Comparison of ENCODE assay signal across 20 mouse cellular contexts in genomic region chr14:8132789-8133188, GRCm38 (mm10). TPM values are rescaled to one million over a fixed set of nuclear protein-coding genes. Genes with fewer than 3 reads are reported as not detected.
DNase-seq lines count a peak whose midpoint lies in the region; ATAC-seq and TF ChIP-seq lines count a peak whose summit lies in the region.
"Had no signal": no experiment of that assay in that cellular context is flagged by ENCODE, and none has a peak within 500 bp of the region (broad histone marks: within the 10 kb centered on the region; RNA-seq: fewer than 3 reads in every experiment).

No protein-coding gene starts in this region.

- no peak overlapping the region for H3K4me2 ChIP-seq in liver, embryonic 12.5 days
- no peak overlapping the region for H3K4me2 ChIP-seq in hindbrain, embryonic 16.5 days (ENCODE audit: low read length)
- H3K4me2 ChIP-seq: forebrain, embryonic 12.5 days; heart, embryonic 11.5 days; liver, embryonic 13.5 days; neural tube, embryonic 13.5 days had no signal

- H3K9me3 ChIP-seq in liver, embryonic 12.5 days (replicated peaks) = no peaks in the 10 kb centered on the region
- H3K9me3 ChIP-seq in megakaryocyte, embryonic 14.5 days = no peaks in the 10 kb centered on the region
- no peaks in the 10 kb centered on the region for H3K9me3 ChIP-seq in hindbrain, embryonic 16.5 days (ENCODE audit: control insufficient read depth, low read length)
- H3K9me3 ChIP-seq: forebrain, embryonic 12.5 days; G1E; liver, embryonic 13.5 days; neural tube, embryonic 13.5 days had no signal

- H3K27me3 ChIP-seq in liver, adult 2 months (ENCODE audit: control insufficient read depth, insufficient read depth, low read length) = no peaks in the 10 kb centered on the region
- H3K27me3 ChIP-seq in liver, embryonic 12.5 days (replicated peaks) = no peaks in the 10 kb centered on the region
- H3K27me3 ChIP-seq in megakaryocyte, embryonic 14.5 days (replicated peaks) = no peaks in the 10 kb centered on the region
- no peaks in the 10 kb centered on the region for H3K27me3 ChIP-seq in hindbrain, embryonic 16.5 days (replicated peaks; ENCODE audit: control insufficient read depth, insufficient read depth, low read length)
- H3K27me3 ChIP-seq: forebrain, embryonic 12.5 days; liver, embryonic 13.5 days; neural tube, embryonic 13.5 days had no signal

- DNase-seq in liver, adult 2 months (ENCODE audit: extremely low read depth, low read depth, low spot score) = peak; percentile 14
- peak; percentile 34 for DNase-seq in 416B (ENCODE audit: low read depth)
- DNase-seq in ovary, postnatal 36 days (ENCODE audit: low spot score) = no peak
- DNase-seq in layer of hippocampus, adult 9-10 months (ENCODE audit: low spot score) = no peak
- DNase-seq: cerebellum, postnatal 25 days; gastrocnemius, postnatal 36 days; kidney, adult 8-10 months; kidney, postnatal 4 days; liver, embryonic 13.5 days; right cerebral cortex, postnatal 25 days; thymus, adult 18-20 months had no signal

- H3K4me1 ChIP-seq in liver, adult 2 months (ENCODE audit: control insufficient read depth, insufficient read depth, low read length) = no peaks in the 10 kb centered on the region; the same call in 1 of the 2 replicates
- peaks cover 7% of the 10 kb centered on the region; the same call in 1 of the 2 replicates for H3K4me1 ChIP-seq in liver, embryonic 12.5 days
- H3K4me1 ChIP-seq in bone marrow macrophage, adult 2 months (ENCODE audit: control insufficient read depth, insufficient read depth, low read length) = peaks cover 51% of the 10 kb centered on the region
- peaks cover 47% of the 10 kb centered on the region for H3K4me1 ChIP-seq in megakaryocyte, embryonic 14.5 days
- no peaks in the 10 kb centered on the region; the same call in 1 of the 2 replicates for H3K4me1 ChIP-seq in hindbrain, embryonic 16.5 days (ENCODE audit: control insufficient read depth, insufficient read depth, low read depth, low read length)
- H3K4me1 ChIP-seq: forebrain, embryonic 12.5 days; neural tube, embryonic 13.5 days had no signal

- no peak overlapping the region for H3K9ac ChIP-seq in liver, adult 2 months (ENCODE audit: low read depth, low read length)
- H3K9ac ChIP-seq in liver, embryonic 12.5 days = no peak overlapping the region
- H3K9ac ChIP-seq in hindbrain, embryonic 16.5 days (ENCODE audit: low read depth, low read length) = no peak overlapping the region
- H3K9ac ChIP-seq: forebrain, embryonic 12.5 days; liver, embryonic 13.5 days; neural tube, embryonic 13.5 days had no signal

- no peak for TF ChIP-seq CTCF in liver, adult 2 months (IDR thresholded peaks at IDR 0.05; ENCODE audit: low read depth, low read length)
- TF ChIP-seq CTCF in bone marrow macrophage, adult 2 months (IDR thresholded peaks at IDR 0.05; ENCODE audit: low read depth, low read length) = no peak

- no peaks in the 10 kb centered on the region; the same call in 1 of the 2 replicates for H3K79me2 ChIP-seq in liver, adult 2 months (ENCODE audit: control insufficient read depth, insufficient read depth, low read length)

- 86% methylated on average over 8 of the region's 8 CpGs for WGBS in liver, adult 2 months
- 50% methylated on average over 8 of the region's 8 CpGs for WGBS in liver, embryonic 12.5 days (ENCODE audit: insufficient replicate concordance)
- WGBS in hindbrain, embryonic 16.5 days = 83% methylated on average over 8 of the region's 8 CpGs

- H3K4me3 ChIP-seq in liver, adult 2 months (ENCODE audit: insufficient read depth, low read depth, low read length) = no peak overlapping the region
- H3K4me3 ChIP-seq in liver, embryonic 12.5 days = no peak overlapping the region
- H3K4me3 ChIP-seq in bone marrow macrophage, adult 2 months (ENCODE audit: insufficient read depth, low read length) = no peak overlapping the region
- peak overlapping the region; percentile 21 for H3K4me3 ChIP-seq in megakaryocyte, embryonic 14.5 days (replicated peaks)
- H3K4me3 ChIP-seq in hindbrain, embryonic 16.5 days (ENCODE audit: low read length) = no peak overlapping the region
- H3K4me3 ChIP-seq: forebrain, embryonic 12.5 days; liver, embryonic 13.5 days; neural tube, embryonic 13.5 days had no signal

- no peak for TF ChIP-seq POLR2A in liver, adult 2 months (IDR thresholded peaks at IDR 0.05; ENCODE audit: extremely low read depth, insufficient read depth, low read length)
- TF ChIP-seq POLR2A in bone marrow macrophage, adult 2 months (IDR thresholded peaks at IDR 0.05; ENCODE audit: borderline replicate concordance, low read depth, low read length) = no peak

- no peak for ATAC-seq in liver, embryonic 12.5 days
- ATAC-seq in hindbrain, embryonic 16.5 days = no peak
- ATAC-seq: hindbrain, postnatal 0 days had no signal

- peaks cover 22% of the 10 kb centered on the region for H3K36me3 ChIP-seq in liver, adult 2 months (ENCODE audit: control insufficient read depth, insufficient read depth, low read length)
- peaks cover 19% of the 10 kb centered on the region for H3K36me3 ChIP-seq in liver, embryonic 12.5 days
- H3K36me3 ChIP-seq in megakaryocyte, embryonic 14.5 days (replicated peaks; ENCODE audit: low read length) = peaks cover 59% of the 10 kb centered on the region
- 0 out of 2 replicates have a peak, but pooled peaks cover 9% of the 10 kb centered on the region for H3K36me3 ChIP-seq in hindbrain, embryonic 16.5 days (ENCODE audit: control insufficient read depth, insufficient read depth, low read length)

- no peak overlapping the region for H3K27ac ChIP-seq in liver, adult 2 months (replicated peaks; ENCODE audit: insufficient read depth, low read depth, low read length)
- no peak overlapping the region for H3K27ac ChIP-seq in liver, embryonic 12.5 days
- peak overlapping the region; percentile 89 for H3K27ac ChIP-seq in bone marrow macrophage, adult 2 months (ENCODE audit: insufficient read depth, low read depth, low read length)
- no peak overlapping the region for H3K27ac ChIP-seq in hindbrain, embryonic 16.5 days (ENCODE audit: low read depth, low read length)
- H3K27ac ChIP-seq: forebrain, embryonic 12.5 days; hindbrain, postnatal 0 days; liver, embryonic 13.5 days; neural tube, embryonic 13.5 days had no signal

RNA-seq across cellular contexts. Expression of gene Pxk, which starts 34.8 kb away (rescaled TPM):
- total RNA-seq in liver, adult 2 months (2014; rRNA removed) = 13.6 and 18.4 TPM in 2 replicates
- 14.1 and 17.5 TPM in 2 replicates for polyA plus RNA-seq in liver, adult 2 months (2012; rRNA removed)
- 11.9 and 13.3 TPM in 2 replicates for polyA plus RNA-seq in liver, embryonic 12.5 days (2016; fragmentation: Nextera tagmentation; extraction: Ambion mirVana)
- polyA plus RNA-seq in bone marrow macrophage, adult 2 months (2012; ENCODE audit: insufficient read depth, insufficient read length, missing spikeins) = 41.8 and 45.3 TPM in 2 replicates
- polyA plus RNA-seq in megakaryocyte, embryonic 14.5 days (2012; ENCODE audit: insufficient read depth, low replicate concordance) = 3.5 and 7.4 TPM in 2 replicates
- 67.9 and 70.4 TPM in 2 replicates for polyA plus RNA-seq in hindbrain, embryonic 16.5 days (2015; fragmentation: Nextera tagmentation; extraction: Ambion mirVana)

RNA-seq across cellular contexts. Expression of gene Pdhb, which starts 40.0 kb away (rescaled TPM):
- total RNA-seq in liver, adult 2 months (2014; rRNA removed) = 138 and 177 TPM in 2 replicates
- polyA plus RNA-seq in liver, adult 2 months (2012; rRNA removed) = 53.3 and 62.8 TPM in 2 replicates
- 138 and 139 TPM in 2 replicates for polyA plus RNA-seq in liver, embryonic 12.5 days (2016; fragmentation: Nextera tagmentation; extraction: Ambion mirVana)
- 58.0 and 67.2 TPM in 2 replicates for polyA plus RNA-seq in bone marrow macrophage, adult 2 months (2012; ENCODE audit: insufficient read depth, insufficient read length, missing spikeins)
- 47.0 TPM in 1 of 2 replicates, not detected in the other for polyA plus RNA-seq in megakaryocyte, embryonic 14.5 days (2012; ENCODE audit: insufficient read depth, low replicate concordance)
- polyA plus RNA-seq in hindbrain, embryonic 16.5 days (2015; fragmentation: Nextera tagmentation; extraction: Ambion mirVana) = 274 and 298 TPM in 2 replicates

RNA-seq across cellular contexts. Expression of gene Rpp14, which starts 52.6 kb away (rescaled TPM):
- total RNA-seq in liver, adult 2 months (2014; rRNA removed) = 18.8 and 19.5 TPM in 2 replicates
- 5.4 and 6.9 TPM in 2 replicates for polyA plus RNA-seq in liver, adult 2 months (2012; rRNA removed)
- polyA plus RNA-seq in liver, embryonic 12.5 days (2016; fragmentation: Nextera tagmentation; extraction: Ambion mirVana) = 41.7 and 45.2 TPM in 2 replicates
- 13.3 and 20.1 TPM in 2 replicates for polyA plus RNA-seq in bone marrow macrophage, adult 2 months (2012; ENCODE audit: insufficient read depth, insufficient read length, missing spikeins)
- polyA plus RNA-seq in megakaryocyte, embryonic 14.5 days (2012; ENCODE audit: insufficient read depth, low replicate concordance) = 1.2 TPM in 1 of 2 replicates, not detected in the other
- 50.1 and 50.8 TPM in 2 replicates for polyA plus RNA-seq in hindbrain, embryonic 16.5 days (2015; fragmentation: Nextera tagmentation; extraction: Ambion mirVana)

Comparison
In these comparisons a context has a peak if more than half of its experiments do, and no peak if none do; other contexts are left out.
1. DNase-seq: peak in liver, adult 2 months (single experiment) and 416B (single experiment); none in ovary, postnatal 36 days (single experiment) and layer of hippocampus, adult 9-10 months (single experiment).